Mouse (Mus musculus): Measurements from ENCODE around the gene Ntsr1. TPM values are rescaled to one million over a fixed set of nuclear protein-coding genes. Genes with fewer than 3 reads are reported as not detected.
A peak's percentile ranks its signal among the peaks of the same experiment; 100 is the strongest.

Gene Ntsr1
- 1.9 and 2.1 TPM in 2 replicates for polyA plus RNA-seq (2015; fragmentation: Nextera tagmentation; extraction: Ambion mirVana)

DNA sequence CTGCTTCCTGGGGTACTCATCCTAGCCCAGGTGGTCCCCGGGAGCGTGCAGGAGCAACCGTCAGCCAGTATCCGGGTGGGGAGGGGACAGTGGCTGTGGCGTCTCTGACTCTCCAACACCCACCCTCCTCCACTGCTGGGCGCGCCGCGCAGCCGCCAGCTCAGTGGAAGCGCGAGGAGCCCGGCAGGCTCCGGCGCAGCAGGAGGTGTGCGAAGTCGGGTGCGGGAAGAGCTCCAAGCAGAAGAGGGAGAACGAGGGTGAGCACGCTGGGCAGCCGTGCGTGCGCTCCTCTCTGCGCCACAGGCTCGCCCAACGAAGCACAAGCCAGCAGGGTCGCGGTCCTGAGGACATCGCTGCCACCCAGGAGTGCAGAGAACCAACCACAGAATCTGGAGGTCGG, at the start of gene Ntsr1:
Gene Ntsr1 (plus strand): TSS at position 236 of the 400 bp plus-strand sequence.
- H3K27ac ChIP-seq (ENCODE audit: low read length) = peak within 1 kb of the TSS; percentile 69
- H3K4me3 ChIP-seq (ENCODE audit: low read length) = peak within 1 kb of the TSS; percentile 49
- WGBS = under 1% methylated on average over 30 of the region's 30 CpGs
- no peaks in the 10 kb centered on the region for H3K36me3 ChIP-seq (ENCODE audit: control insufficient read depth, insufficient read depth, low read length)
- H3K9me3 ChIP-seq (ENCODE audit: control insufficient read depth, low read length) = no peaks in the 10 kb centered on the region
- ATAC-seq = peak; percentile 33; the same call in 1 of the 2 replicates
- H3K4me1 ChIP-seq (ENCODE audit: control insufficient read depth, insufficient read depth, low read length) = peaks cover 37% of the 10 kb centered on the region
- peak within 1 kb of the TSS; percentile 71 for H3K4me2 ChIP-seq (ENCODE audit: low read depth, low read length)
- H3K9ac ChIP-seq (ENCODE audit: low read depth, low read length) = peak within 1 kb of the TSS; percentile 65
- H3K27me3 ChIP-seq (replicated peaks; ENCODE audit: control insufficient read depth, insufficient read depth, low read length) = peaks cover 30% of the 10 kb centered on the region

DNA sequence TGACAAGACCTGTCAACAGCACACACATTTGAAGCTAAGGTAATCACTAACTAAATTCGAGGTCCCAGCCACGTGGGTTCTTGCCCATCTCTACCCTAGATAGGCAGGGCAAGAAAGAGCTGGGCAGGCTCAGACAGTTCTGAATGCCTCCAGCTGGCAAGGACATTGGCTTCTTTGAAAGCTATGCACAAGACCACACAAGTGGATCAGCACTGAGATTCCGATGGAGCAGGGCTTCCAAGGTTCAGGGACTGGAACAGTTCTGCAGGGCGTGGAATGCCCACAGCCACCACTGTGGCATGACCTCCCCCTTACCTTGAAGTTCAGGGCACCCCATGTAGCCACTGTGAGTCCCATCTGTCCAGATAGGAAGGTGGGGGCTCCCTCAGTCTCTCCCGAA, 49.2 kb upstream of the Ntsr1 start:
- H3K4me2 ChIP-seq (ENCODE audit: low read depth, low read length) = no peak overlapping the region
- no peak overlapping the region for H3K27ac ChIP-seq (ENCODE audit: low read length)
- H3K9ac ChIP-seq (ENCODE audit: low read depth, low read length) = no peak overlapping the region
- H3K9me3 ChIP-seq (ENCODE audit: control insufficient read depth, low read length) = no peaks in the 10 kb centered on the region
- no peak for ATAC-seq
- H3K4me1 ChIP-seq (ENCODE audit: control insufficient read depth, insufficient read depth, low read length) = no peaks in the 10 kb centered on the region
- H3K36me3 ChIP-seq (ENCODE audit: control insufficient read depth, insufficient read depth, low read length) = no peaks in the 10 kb centered on the region
- H3K4me3 ChIP-seq (ENCODE audit: low read length) = no peak overlapping the region
- WGBS = 85% methylated on average over 5 of the region's 5 CpGs
- H3K27me3 ChIP-seq (replicated peaks; ENCODE audit: control insufficient read depth, insufficient read depth, low read length) = 0 out of 2 replicates have a peak, but pooled peaks cover 2% of the 10 kb centered on the region

DNA sequence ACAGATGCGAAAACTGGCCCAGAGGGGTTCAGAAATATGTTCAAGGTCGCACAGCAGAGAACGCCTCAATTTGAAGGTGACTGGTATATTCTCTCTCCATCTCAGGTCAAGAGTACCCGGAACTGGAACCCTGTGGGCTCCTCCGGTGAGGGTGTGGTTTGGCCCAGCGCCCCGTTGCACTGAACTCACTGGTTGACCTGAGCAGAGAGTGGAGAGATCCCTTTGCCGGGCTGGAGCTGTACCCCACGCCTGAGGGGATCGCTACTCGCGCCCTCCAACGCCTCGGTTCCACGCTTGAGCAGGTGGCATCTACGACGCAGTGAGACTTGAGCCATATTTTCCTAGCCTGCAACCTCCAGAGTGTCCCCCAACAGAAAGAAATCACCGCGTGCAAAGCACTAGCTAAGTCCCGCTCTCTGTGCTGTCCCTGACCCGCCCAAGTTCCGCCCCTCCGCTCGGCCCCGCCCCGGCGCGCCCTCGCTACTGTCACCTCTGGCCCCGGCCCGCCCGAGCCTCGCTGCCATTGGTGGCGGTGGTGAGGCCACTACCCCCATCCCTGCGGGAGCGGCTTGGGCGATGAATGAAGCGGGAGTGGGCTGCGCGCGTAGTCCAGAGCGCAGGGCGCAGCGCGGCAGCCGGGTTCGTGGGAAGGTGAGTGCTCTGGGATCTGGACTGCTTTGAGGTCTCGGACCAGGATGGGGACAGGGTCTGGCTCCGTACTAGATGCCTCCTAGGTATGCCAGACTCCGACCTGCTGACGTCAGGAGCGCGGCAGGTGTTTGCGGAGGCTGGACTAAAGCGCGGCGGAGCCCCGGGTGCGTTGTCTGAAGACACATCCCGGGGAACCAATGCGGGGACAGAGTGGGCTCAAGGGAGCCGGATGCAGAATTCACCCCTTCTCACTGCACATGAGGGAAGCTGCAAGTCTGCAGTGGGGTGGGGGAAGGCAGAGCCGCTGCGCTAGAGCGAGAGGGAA, 43.8 kb upstream of the Ntsr1 start, which contains the start of gene Slco4a1:
Gene Slco4a1 (plus strand): TSS at position 523 of the 976 bp plus-strand sequence.
- 0 out of 2 replicates have a peak, but pooled peaks cover 3% of the 10 kb centered on the region for H3K4me1 ChIP-seq (ENCODE audit: control insufficient read depth, insufficient read depth, low read length)
- 2% methylated on average over 65 of the region's 65 CpGs for WGBS
- H3K9me3 ChIP-seq (ENCODE audit: control insufficient read depth, low read length) = no peaks in the 10 kb centered on the region
- H3K9ac ChIP-seq (ENCODE audit: low read depth, low read length) = peak within 1 kb of the TSS; percentile 62
- peaks cover 15% of the 10 kb centered on the region for H3K27me3 ChIP-seq (replicated peaks; ENCODE audit: control insufficient read depth, insufficient read depth, low read length)
- no peaks in the 10 kb centered on the region for H3K36me3 ChIP-seq (ENCODE audit: control insufficient read depth, insufficient read depth, low read length)
- H3K4me2 ChIP-seq (ENCODE audit: low read depth, low read length) = peak within 1 kb of the TSS; percentile 90
- ATAC-seq = peak; percentile 99
- H3K4me3 ChIP-seq (ENCODE audit: low read length) = peak within 1 kb of the TSS; percentile 60
- 0 out of 2 replicates have a peak within 1 kb of the TSS, but pooled peaks have one; percentile 33 for H3K27ac ChIP-seq (ENCODE audit: low read length)

DNA sequence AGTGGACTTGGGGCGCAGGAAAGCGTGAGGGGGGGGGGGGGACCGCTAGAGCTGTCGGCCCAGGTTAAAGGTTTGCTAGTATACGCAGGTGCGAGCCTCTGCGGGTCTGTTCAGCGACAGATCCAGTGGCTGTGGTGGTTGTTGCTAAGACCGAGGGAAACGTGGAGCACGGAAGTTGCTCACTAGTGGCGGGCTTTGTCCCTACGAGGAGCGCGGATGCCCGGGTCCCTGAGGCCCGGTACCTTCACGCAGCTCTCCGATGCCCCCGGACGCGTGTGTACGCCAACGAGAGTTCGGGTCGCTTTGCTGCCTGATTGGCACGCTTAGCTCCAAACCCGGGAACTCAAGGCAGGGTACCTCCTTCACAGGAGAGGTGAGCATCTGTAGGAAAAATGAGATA, 43.1 kb upstream of the Ntsr1 start:
- ATAC-seq = no peak
- Histone ChIP-seq H3K27ac (ENCODE audit: low read length) (no peak overlapping the region), H3K9ac (ENCODE audit: low read depth, low read length) (peak overlapping the region; percentile 62)

DNA sequence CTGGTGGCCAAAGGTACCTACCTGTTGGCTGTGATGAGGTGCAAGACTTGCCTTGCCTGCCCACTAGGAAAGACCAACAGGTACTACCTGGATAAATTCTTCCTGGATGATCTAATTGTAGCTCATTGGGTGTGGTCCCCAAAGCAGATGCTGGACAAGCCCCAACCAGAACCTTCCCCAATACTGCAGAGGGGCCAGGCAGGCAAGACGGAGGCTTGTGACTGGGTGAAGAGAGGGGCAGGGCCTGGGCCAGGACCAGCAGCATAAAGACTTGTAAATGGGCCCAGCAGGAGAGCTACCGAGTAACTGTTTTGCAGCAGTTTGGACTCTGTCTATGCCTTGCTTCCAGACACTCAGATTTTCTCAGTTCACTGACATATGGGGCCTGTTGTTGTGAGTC, 42.1 kb upstream of the Ntsr1 start:
- H3K27me3 ChIP-seq (replicated peaks; ENCODE audit: control insufficient read depth, insufficient read depth, low read length) = peaks cover 15% of the 10 kb centered on the region
- H3K4me2 ChIP-seq (ENCODE audit: low read depth, low read length) = no peak overlapping the region
- H3K4me3 ChIP-seq (ENCODE audit: low read length) = no peak overlapping the region
- no peak overlapping the region for H3K27ac ChIP-seq (ENCODE audit: low read length)
- no peaks in the 10 kb centered on the region for H3K36me3 ChIP-seq (ENCODE audit: control insufficient read depth, insufficient read depth, low read length)
- WGBS = 64% methylated on average over 2 of the region's 2 CpGs
- H3K9ac ChIP-seq (ENCODE audit: low read depth, low read length) = no peak overlapping the region
- no peaks in the 10 kb centered on the region for H3K9me3 ChIP-seq (ENCODE audit: control insufficient read depth, low read length)
- no peak for ATAC-seq
- 0 out of 2 replicates have a peak, but pooled peaks cover 3% of the 10 kb centered on the region for H3K4me1 ChIP-seq (ENCODE audit: control insufficient read depth, insufficient read depth, low read length)

More for the DNA sequence above, 43.1 kb upstream of the Ntsr1 start:
- peak overlapping the region; percentile 90 for H3K4me2 ChIP-seq (ENCODE audit: low read depth, low read length)
- WGBS = 1% methylated on average over 28 of the region's 28 CpGs
- H3K9me3 ChIP-seq (ENCODE audit: control insufficient read depth, low read length) = no peaks in the 10 kb centered on the region
- H3K27me3 ChIP-seq (replicated peaks; ENCODE audit: control insufficient read depth, insufficient read depth, low read length) = peaks cover 15% of the 10 kb centered on the region
- 0 out of 2 replicates have a peak, but pooled peaks cover 3% of the 10 kb centered on the region for H3K4me1 ChIP-seq (ENCODE audit: control insufficient read depth, insufficient read depth, low read length)
- peak overlapping the region; percentile 60 for H3K4me3 ChIP-seq (ENCODE audit: low read length)
- no peaks in the 10 kb centered on the region for H3K36me3 ChIP-seq (ENCODE audit: control insufficient read depth, insufficient read depth, low read length)

DNA sequence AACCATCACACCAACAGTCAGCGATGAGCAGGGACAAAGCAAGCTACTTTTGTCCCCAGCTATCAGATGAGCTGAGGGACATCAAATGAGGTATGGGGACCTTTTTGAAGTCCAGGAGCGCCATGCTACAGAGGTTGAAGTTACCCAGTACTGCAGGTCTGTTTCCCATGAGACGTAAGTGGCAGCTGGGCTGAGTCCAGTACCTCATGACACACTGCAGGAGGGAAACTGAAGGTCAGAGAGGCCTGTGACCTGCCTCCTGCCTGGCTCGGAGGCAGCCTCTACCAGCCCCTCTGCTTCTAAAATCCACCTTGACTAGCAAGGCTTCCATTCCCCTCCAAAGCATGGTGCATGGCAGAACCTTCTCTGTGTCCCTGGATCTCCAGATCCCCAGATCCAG, 40.3 kb upstream of the Ntsr1 start:
- no peak overlapping the region for H3K4me3 ChIP-seq (ENCODE audit: low read length)
- H3K27me3 ChIP-seq (replicated peaks; ENCODE audit: control insufficient read depth, insufficient read depth, low read length) = peaks cover 15% of the 10 kb centered on the region
- H3K9ac ChIP-seq (ENCODE audit: low read depth, low read length) = no peak overlapping the region
- H3K36me3 ChIP-seq (ENCODE audit: control insufficient read depth, insufficient read depth, low read length) = no peaks in the 10 kb centered on the region
- no peak overlapping the region for H3K4me2 ChIP-seq (ENCODE audit: low read depth, low read length)
- H3K4me1 ChIP-seq (ENCODE audit: control insufficient read depth, insufficient read depth, low read length) = 0 out of 2 replicates have a peak, but pooled peaks cover 3% of the 10 kb centered on the region
- no peaks in the 10 kb centered on the region for H3K9me3 ChIP-seq (ENCODE audit: control insufficient read depth, low read length)
- no peak for ATAC-seq
- no peak overlapping the region for H3K27ac ChIP-seq (ENCODE audit: low read length)
- WGBS = 76% methylated on average over 4 of the region's 4 CpGs

DNA sequence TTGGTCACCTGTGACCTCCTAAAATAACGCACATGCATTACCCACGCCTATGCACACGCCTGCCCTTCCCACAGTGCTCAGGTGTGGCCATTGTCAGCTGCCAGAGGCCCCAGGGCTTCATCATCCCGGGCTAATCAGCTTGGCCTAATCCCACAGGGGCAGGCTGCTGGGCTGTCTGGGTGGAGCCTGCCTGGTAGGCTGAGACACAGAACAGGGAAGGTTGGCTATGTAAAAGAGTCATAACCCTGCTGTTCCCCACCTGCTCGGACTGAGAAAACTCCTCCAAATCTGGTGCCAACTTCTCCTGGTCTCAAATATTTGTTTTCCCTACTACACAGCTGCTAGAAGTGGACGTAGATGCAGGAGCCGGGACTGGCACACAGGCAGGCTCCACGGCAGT, 39.0 kb upstream of the Ntsr1 start:
- Histone ChIP-seq H3K4me3 (ENCODE audit: low read length) (no peak overlapping the region), H3K4me2 (ENCODE audit: low read depth, low read length) (no peak overlapping the region), H3K27ac (ENCODE audit: low read length) (no peak overlapping the region), H3K4me1 (ENCODE audit: control insufficient read depth, insufficient read depth, low read length) (0 out of 2 replicates have a peak, but pooled peaks cover 3% of the 10 kb centered on the region), H3K27me3 (replicated peaks; ENCODE audit: control insufficient read depth, insufficient read depth, low read length) (peaks cover 13% of the 10 kb centered on the region), H3K9ac (ENCODE audit: low read depth, low read length) (no peak overlapping the region), H3K36me3 (ENCODE audit: control insufficient read depth, insufficient read depth, low read length) (no peaks in the 10 kb centered on the region), H3K9me3 (ENCODE audit: control insufficient read depth, low read length) (no peaks in the 10 kb centered on the region)
- WGBS = 49% methylated on average over 8 of the region's 8 CpGs
- no peak for ATAC-seq

DNA sequence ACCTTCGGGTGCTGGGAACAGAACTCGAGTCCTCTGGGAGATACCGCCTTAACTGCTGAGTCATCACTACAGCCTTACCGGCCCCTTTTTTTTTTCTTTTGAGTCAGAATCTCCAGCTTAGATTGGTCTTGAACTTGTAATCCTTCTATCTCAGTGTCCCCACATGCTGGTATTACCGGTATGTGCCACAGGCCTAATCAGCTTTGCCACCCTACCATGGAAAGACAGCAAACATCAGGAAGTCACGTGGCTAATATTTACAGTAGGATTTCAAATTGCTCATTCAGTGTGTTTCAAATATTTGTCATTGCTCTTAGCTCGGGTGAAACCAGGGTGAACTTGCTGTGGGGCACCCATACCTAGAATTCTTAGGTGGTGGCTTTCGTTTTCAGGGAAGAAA, 37.2 kb upstream of the Ntsr1 start:
- no peaks in the 10 kb centered on the region; the same call in none of the 2 replicates for H3K27me3 ChIP-seq (replicated peaks; ENCODE audit: control insufficient read depth, insufficient read depth, low read length)
- H3K4me3 ChIP-seq (ENCODE audit: low read length) = no peak overlapping the region
- no peak overlapping the region for H3K4me2 ChIP-seq (ENCODE audit: low read depth, low read length)
- no peak overlapping the region for H3K27ac ChIP-seq (ENCODE audit: low read length)
- ATAC-seq = no peak
- H3K9me3 ChIP-seq (ENCODE audit: control insufficient read depth, low read length) = no peaks in the 10 kb centered on the region
- WGBS = 69% methylated on average over 8 of the region's 8 CpGs
- no peaks in the 10 kb centered on the region for H3K36me3 ChIP-seq (ENCODE audit: control insufficient read depth, insufficient read depth, low read length)
- H3K9ac ChIP-seq (ENCODE audit: low read depth, low read length) = no peak overlapping the region
- 0 out of 2 replicates have a peak, but pooled peaks cover 3% of the 10 kb centered on the region for H3K4me1 ChIP-seq (ENCODE audit: control insufficient read depth, insufficient read depth, low read length)

DNA sequence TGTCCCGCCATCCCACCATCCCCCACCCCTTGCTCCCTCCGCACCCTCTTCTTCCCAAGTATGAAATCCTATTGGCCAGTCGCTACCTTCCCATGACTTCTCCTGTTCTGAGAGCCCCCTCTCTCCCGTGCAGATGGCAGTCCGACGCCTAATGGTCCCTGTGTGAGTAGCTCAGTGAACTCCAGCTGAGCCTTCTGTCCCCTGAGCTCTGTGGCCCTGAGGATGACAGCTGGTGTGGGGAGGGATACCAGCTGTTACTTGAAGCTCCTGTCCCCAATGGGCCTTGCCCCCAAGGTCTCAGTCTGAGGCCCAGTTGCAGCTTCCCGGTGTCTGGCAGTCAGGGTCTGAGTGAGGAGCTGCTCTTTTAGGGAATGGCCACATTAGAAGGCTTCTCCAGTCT, 33.3 kb upstream of the Ntsr1 start:
- Histone ChIP-seq H3K36me3 (ENCODE audit: control insufficient read depth, insufficient read depth, low read length) (no peaks in the 10 kb centered on the region), H3K27ac (ENCODE audit: low read length) (no peak overlapping the region), H3K4me2 (ENCODE audit: low read depth, low read length) (no peak overlapping the region), H3K4me1 (ENCODE audit: control insufficient read depth, insufficient read depth, low read length) (no peaks in the 10 kb centered on the region), H3K9ac (ENCODE audit: low read depth, low read length) (no peak overlapping the region), H3K27me3 (replicated peaks; ENCODE audit: control insufficient read depth, insufficient read depth, low read length) (no peaks in the 10 kb centered on the region; the same call in none of the 2 replicates), H3K4me3 (ENCODE audit: low read length) (no peak overlapping the region), H3K9me3 (ENCODE audit: control insufficient read depth, low read length) (no peaks in the 10 kb centered on the region)
- WGBS = 74% methylated on average over 7 of the region's 7 CpGs
- ATAC-seq = no peak
